ENCODE assay signal across 30 mouse cellular contexts in genomic region chr10:33735251-33735650, GRCm38 (mm10). TPM values are rescaled to one million over a fixed set of nuclear protein-coding genes. Genes with fewer than 3 reads are reported as not detected.
"Had no signal": no experiment of that assay in that cellular context is flagged by ENCODE, and none has a peak within 500 bp of the region (broad histone marks: within the 10 kb centered on the region; RNA-seq: fewer than 3 reads in every experiment).

No protein-coding gene starts in this region.

RNA-seq across cellular contexts. Expression of gene Sult3a2, which starts 51.3 kb away (rescaled TPM):
- polyA plus RNA-seq: limb, embryonic 10.5 days; limb, embryonic 11.5 days; limb, embryonic 12.5 days; limb, embryonic 13.5 days; limb, embryonic 14.5 days; limb, embryonic 15.5 days; liver, adult 2 months; liver, embryonic 11.5 days; liver, embryonic 12.5 days; liver, embryonic 13.5 days; liver, embryonic 14.5 days; liver, embryonic 15.5 days; liver, embryonic 16.5 days; liver, postnatal 0 days; lung, adult 2 months; lung, embryonic 14.5 days; lung, embryonic 15.5 days; lung, embryonic 16.5 days; lung, postnatal 0 days; macrophage; midbrain, embryonic 10.5 days; midbrain, embryonic 12.5 days; midbrain, embryonic 13.5 days; midbrain, embryonic 14.5 days; midbrain, embryonic 15.5 days; midbrain, embryonic 16.5 days; midbrain, postnatal 0 days; myocyte; neural tube, embryonic 11.5 days; neural tube, embryonic 12.5 days had no signal
